Mouse (Mus musculus): ENCODE data around the gene Mmachc. TPM values are rescaled to one million over a fixed set of nuclear protein-coding genes. Genes with fewer than 3 reads are reported as not detected.

Gene Mmachc
- polyA plus RNA-seq (2012; rRNA removed) = 19.1 and 26.3 TPM in 2 replicates

GRCm38 (mm10) chr4:116708201-116708764 is at the start of gene Mmachc, which contains the start of gene Ccdc163:
Mmachc (minus strand) TSS chr4:116708406.
Ccdc163 (plus strand) TSS chr4:116708509.

GRCm38 (mm10) chr4:116720343-116721097 is 12.3 kb upstream of the Mmachc start, which contains the start of gene Tesk2:
Tesk2 (plus strand) TSS chr4:116720948.

GRCm38 (mm10) chr4:116685402-116686061 is 22.7 kb downstream of the Mmachc start, which contains the start of gene Prdx1:
Prdx1 (plus strand) TSS chr4:116685544.

Other genes starting within 250 kb of the Mmachc start
- 46.8 and 60.1 TPM in 2 replicates for gene Mast2, start 244.2 kb downstream of the Mmachc start, polyA plus RNA-seq (2012; rRNA removed)
- gene Ipp, start 200.9 kb downstream of the Mmachc start, polyA plus RNA-seq (2012; rRNA removed) = 9.3 and 9.5 TPM in 2 replicates
- gene Tmem69, start 152.5 kb downstream of the Mmachc start, polyA plus RNA-seq (2012; rRNA removed) = 9.7 and 15.2 TPM in 2 replicates
- gene Gpbp1l1, start 150.7 kb downstream of the Mmachc start, polyA plus RNA-seq (2012; rRNA removed) = 50.4 and 52.2 TPM in 2 replicates
- 1.7 and 3.1 TPM in 2 replicates for gene Ccdc17, start 111.8 kb downstream of the Mmachc start, polyA plus RNA-seq (2012; rRNA removed)
- 359 and 483 TPM in 2 replicates for gene Nasp, start 80.5 kb downstream of the Mmachc start, polyA plus RNA-seq (2012; rRNA removed)
- 372 and 516 TPM in 2 replicates for gene Akr1a1, start 56.7 kb downstream of the Mmachc start, polyA plus RNA-seq (2012; rRNA removed)
- gene Prdx1, start 22.9 kb downstream of the Mmachc start, polyA plus RNA-seq (2012; rRNA removed) = 314 and 462 TPM in 2 replicates
- 36.8 and 54.1 TPM in 2 replicates for gene Ccdc163, start 103 bp upstream of the Mmachc start, polyA plus RNA-seq (2012; rRNA removed)
- 6.0 and 8.2 TPM in 2 replicates for gene Tesk2, start 12.5 kb upstream of the Mmachc start, polyA plus RNA-seq (2012; rRNA removed)
- gene Toe1, start 99.2 kb upstream of the Mmachc start, polyA plus RNA-seq (2012; rRNA removed) = 32.8 and 42.0 TPM in 2 replicates
- gene Mutyh, start 99.3 kb upstream of the Mmachc start, polyA plus RNA-seq (2012; rRNA removed) = 21.6 and 26.6 TPM in 2 replicates
- gene Hpdl, start 113.3 kb upstream of the Mmachc start, polyA plus RNA-seq (2012; rRNA removed) = 0.28 and 0.76 TPM in 2 replicates
- 13.2 and 16.7 TPM in 2 replicates for gene Zswim5, start 169.0 kb upstream of the Mmachc start, polyA plus RNA-seq (2012; rRNA removed)